Mouse (Mus musculus) brown adipose tissue, adult 24 weeks (tissue): ENCODE measurements around the gene Copa. TPM values are rescaled to one million over a fixed set of nuclear protein-coding genes. Genes with fewer than 3 reads are reported as not detected.

ENCODE experiments used
- H3K27ac ChIP-seq: fragments of 200-500 bp; replicated peaks from 2 replicates; pipeline ENCODE4 v1.5.1; 2012; ENCODE audit warnings: low read depth, mild to moderate bottlenecking, low read length
- H3K4me1 ChIP-seq: fragments of 200-500 bp; 2 replicates; pipeline ENCODE4 v1.6.1; 2012; ENCODE audit warnings: low read length, mixed read lengths; ENCODE audit not compliant: control insufficient read depth, insufficient read depth, insufficient read length
- H3K4me3 ChIP-seq: fragments of 200-500 bp; 2 replicates; pipeline ENCODE4 v1.5.1; 2012; ENCODE audit warnings: low read depth, mild to moderate bottlenecking, low read length, moderate library complexity; ENCODE audit not compliant: insufficient read depth
- polyA plus RNA-seq: library from polyadenylated mRNA; stranded (reverse); fragments of >200 nt; gene quantifications from 2 replicates; pipeline ENCODE4 v1.2.4, GENCODE M21; 2012; ENCODE audit not compliant: missing spikeins, insufficient read depth, insufficient read length

Copa gene
- 73.4 and 75.2 TPM in 2 replicates for polyA plus RNA-seq

DNA sequence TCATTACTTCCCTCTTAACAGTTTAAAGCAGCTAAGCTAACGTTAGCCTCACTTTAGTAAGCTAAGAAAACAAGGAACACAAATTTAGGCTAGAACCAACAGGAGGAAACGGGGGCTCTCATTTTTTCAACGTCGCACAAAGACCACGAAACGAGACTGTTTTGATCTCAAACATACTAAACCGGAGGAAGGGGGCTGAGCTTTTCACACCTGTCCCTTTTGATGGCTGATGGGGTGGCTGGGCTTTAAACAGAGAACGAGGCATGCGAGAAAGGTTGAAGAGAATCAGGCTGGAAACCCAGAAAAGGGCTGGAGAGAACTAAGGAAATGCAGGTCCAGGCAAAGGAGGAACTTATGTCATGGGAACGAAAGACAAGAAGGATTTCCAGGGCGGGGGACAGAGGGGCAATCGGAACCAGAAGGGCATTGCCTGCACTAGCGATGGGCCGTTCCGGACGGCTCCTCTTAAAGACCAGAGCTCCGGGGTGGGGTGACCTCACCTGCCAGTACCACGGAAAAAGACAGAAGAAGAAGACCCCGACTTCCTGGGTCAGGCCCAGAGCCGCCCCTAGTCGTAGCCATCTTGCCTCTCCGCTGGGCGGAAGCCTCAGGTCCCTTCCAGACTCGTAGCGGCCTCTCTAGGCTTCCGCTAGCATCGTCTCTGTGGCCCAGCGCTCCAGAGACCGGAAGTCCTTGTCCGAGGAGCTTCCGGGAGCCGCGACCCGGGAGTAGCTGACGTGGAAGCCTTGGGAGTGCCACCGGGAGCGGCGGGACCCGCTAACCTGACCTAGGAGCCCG is at the start of gene Copa, which contains the start of gene Ncstn:
TSS of gene Copa (plus strand) at position 429 of the 798 bp plus-strand sequence.
TSS of gene Ncstn (minus strand) at position 695 of the 798 bp plus-strand sequence.
- Histone ChIP-seq H3K4me3 (peak within 1 kb of the TSS; percentile 88), H3K27ac (peak within 1 kb of the TSS; percentile 89), H3K4me1 (peaks cover 5% of the 10 kb centered on the region; the same call in 1 of the 2 replicates)

DNA sequence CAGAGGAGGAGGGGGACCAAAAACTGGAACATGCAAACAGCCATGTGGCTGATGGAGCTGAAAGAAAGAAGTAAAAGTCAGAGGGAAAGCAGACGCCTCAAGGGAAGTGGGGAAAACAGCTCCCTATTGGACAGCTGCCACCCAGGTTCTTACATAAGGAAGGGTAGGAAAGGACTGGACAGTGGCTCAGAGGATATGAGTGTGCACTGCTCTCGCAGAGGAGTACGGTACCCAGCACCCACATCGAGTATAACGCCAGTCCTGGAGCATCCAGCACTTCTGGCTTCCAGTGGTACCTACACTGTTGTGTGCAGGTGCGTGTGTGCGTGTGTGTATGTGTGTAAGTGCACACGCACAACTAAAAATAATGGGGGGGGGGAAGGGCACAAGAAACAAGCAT is 35.9 kb upstream of the Copa start:
- H3K4me1 ChIP-seq, result no peaks in the 10 kb centered on the region
- H3K27ac ChIP-seq, result no peak overlapping the region
- no peak overlapping the region for H3K4me3 ChIP-seq

- no peak overlapping the region for H3K27ac ChIP-seq
- no peak overlapping the region for H3K4me3 ChIP-seq
Measured at GRCm38 (mm10) chr1:172046938-172047337, 35.4 kb upstream of the Copa start.

GRCm38 (mm10) chr1:172048241-172048734 is 34.0 kb upstream of the Copa start:
- Histone ChIP-seq H3K27ac (no peak overlapping the region; the same call in 1 of the 2 replicates), H3K4me3 (peak overlapping the region; percentile 55), H3K4me1 (no peaks in the 10 kb centered on the region)

More at GRCm38 (mm10) chr1:172046938-172047337, 35.4 kb upstream of the Copa start:
- H3K4me1 ChIP-seq, result no peaks in the 10 kb centered on the region

DNA sequence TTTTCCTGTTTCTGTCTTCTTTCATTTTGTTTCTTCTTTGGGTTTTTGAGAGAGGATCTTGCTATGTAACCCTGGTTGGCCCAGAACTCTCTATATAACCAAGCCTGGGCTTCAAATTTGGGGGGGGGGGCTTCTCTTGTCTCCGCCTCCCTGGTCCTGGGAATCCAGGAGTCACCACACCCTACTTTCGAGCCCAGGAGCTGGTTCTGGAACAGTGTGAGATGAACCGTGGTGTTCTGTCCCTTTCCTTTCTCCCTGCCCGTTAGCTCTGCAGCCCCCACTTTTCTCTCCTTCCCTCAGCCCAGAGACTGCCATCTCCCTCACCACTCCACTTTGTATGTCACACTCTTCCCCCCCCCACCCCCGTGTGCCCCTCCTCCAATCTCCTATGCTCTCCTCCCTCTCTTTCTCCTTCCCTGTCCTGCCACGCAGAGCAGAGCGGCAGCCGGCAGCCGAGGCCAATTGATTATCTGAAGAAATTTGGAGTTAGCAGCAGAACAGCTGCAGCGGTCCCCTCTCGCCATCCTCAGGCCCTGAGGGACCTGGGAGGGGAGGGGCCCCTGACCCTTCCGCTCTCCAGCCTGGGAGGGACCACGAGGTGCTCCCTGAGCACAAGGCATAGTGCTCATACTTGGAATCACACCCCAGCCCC is 33.1 kb upstream of the Copa start:
- Histone ChIP-seq H3K4me3 (no peak overlapping the region), H3K4me1 (no peaks in the 10 kb centered on the region), H3K27ac (no peak overlapping the region)

- H3K4me1 ChIP-seq, result no peaks in the 10 kb centered on the region
- H3K4me3 ChIP-seq, result no peak overlapping the region
- no peak overlapping the region for H3K27ac ChIP-seq
Measured at GRCm38 (mm10) chr1:172052766-172053279, 29.5 kb upstream of the Copa start.

- Histone ChIP-seq H3K4me1 (no peaks in the 10 kb centered on the region), H3K27ac (no peak overlapping the region), H3K4me3 (peak overlapping the region; percentile 16; the same call in 1 of the 2 replicates)
Measured at GRCm38 (mm10) chr1:172053541-172054440, 28.5 kb upstream of the Copa start.

- no peak overlapping the region for H3K4me3 ChIP-seq
- no peaks in the 10 kb centered on the region for H3K4me1 ChIP-seq
- no peak overlapping the region for H3K27ac ChIP-seq
Measured at GRCm38 (mm10) chr1:172056251-172056650, 26.1 kb upstream of the Copa start.

DNA sequence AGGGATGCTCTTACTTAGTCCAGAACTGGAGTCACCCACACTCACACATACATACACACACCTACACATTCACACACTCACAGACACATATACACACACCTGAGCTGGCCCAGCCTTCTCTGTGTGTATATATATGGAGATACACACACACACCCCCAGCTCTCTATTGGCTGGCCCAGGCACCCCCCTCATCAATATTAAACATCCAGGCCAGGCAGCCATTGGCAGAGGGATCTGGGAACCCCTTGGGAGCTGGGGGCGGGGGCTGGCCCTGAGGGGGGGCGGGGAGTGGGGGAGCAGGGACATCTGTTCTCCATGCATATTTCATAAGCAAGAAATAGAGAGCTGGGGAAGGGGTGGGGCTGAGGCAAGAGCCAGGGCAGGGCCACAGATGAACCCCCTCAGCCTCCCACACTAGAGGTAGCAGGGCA is 24.8 kb upstream of the Copa start, which contains the start of gene Nhlh1:
TSS of gene Nhlh1 (minus strand) at position 83 of the 431 bp plus-strand sequence.
- Histone ChIP-seq H3K4me1 (no peaks in the 10 kb centered on the region), H3K27ac (no peak within 1 kb of the TSS), H3K4me3 (no peak within 1 kb of the TSS)

GRCm38 (mm10) chr1:172058321-172058720 is 24.0 kb upstream of the Copa start:
- Histone ChIP-seq H3K4me3 (no peak overlapping the region), H3K4me1 (no peaks in the 10 kb centered on the region), H3K27ac (no peak overlapping the region)

- Histone ChIP-seq H3K4me1 (no peaks in the 10 kb centered on the region), H3K4me3 (no peak overlapping the region), H3K27ac (no peak overlapping the region)
Measured at GRCm38 (mm10) chr1:172058874-172059273, 23.5 kb upstream of the Copa start.

- Histone ChIP-seq H3K27ac (no peak overlapping the region), H3K4me1 (no peaks in the 10 kb centered on the region), H3K4me3 (no peak overlapping the region)
Measured at GRCm38 (mm10) chr1:172060659-172061058, 21.7 kb upstream of the Copa start.

DNA sequence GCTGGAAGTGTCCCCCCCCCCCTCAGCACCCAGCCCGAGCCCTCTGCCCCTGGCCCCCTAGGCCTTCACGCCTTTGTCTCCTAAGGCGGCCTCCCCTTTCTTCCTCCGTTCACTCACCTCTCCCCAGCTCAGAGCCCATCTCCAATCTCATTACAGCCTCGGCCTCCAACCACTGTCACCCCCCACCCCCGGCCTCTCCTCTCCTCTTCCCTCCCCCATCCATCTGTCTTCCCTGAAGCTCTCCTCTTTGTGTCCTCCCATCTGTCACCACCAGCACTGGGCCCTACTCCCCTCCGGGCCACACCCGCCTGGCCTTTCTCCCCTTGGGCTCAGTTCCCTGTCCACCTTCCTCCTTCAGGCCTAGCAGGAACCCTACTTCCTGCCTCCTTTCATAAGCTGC is 21.1 kb upstream of the Copa start:
- no peaks in the 10 kb centered on the region for H3K4me1 ChIP-seq
- no peak overlapping the region for H3K4me3 ChIP-seq
- no peak overlapping the region for H3K27ac ChIP-seq

- H3K4me3 ChIP-seq, result no peak overlapping the region
- H3K4me1 ChIP-seq, result no peaks in the 10 kb centered on the region
Measured at GRCm38 (mm10) chr1:172062101-172062500, 20.2 kb upstream of the Copa start.

More at GRCm38 (mm10) chr1:172062101-172062500, 20.2 kb upstream of the Copa start:
- no peak overlapping the region for H3K27ac ChIP-seq
